Mouse (Mus musculus) E14TG2a.4 (cell line): ENCODE measurements around the gene Tenm2.

Source experiments
- CTCF ChIP-seq: conservative IDR thresholded peaks from 2 replicates; pipeline ENCODE4 v1.5.1; 2014; ENCODE audit warnings: low read length
- POU5F1 ChIP-seq: IDR thresholded peaks from 2 replicates; pipeline ENCODE4 v1.6.1; 2014; ENCODE audit warnings: low read length, borderline replicate concordance

- TF ChIP-seq CTCF = no peak
- TF ChIP-seq POU5F1 = no peak
These were observed 388.3 kb downstream of the Tenm2 start for GRCm38 (mm10) chr11:36847451-36847850.
